Mouse (Mus musculus) liver, embryonic 14.5 days (tissue): ENCODE results near the gene BC055324.

ENCODE experiments used
- CTCF ChIP-seq: IDR thresholded peaks from 2 replicates; pipeline ENCODE4 v1.5.1; 2016; ENCODE audit warnings: antibody characterized with exemption, low read depth, control low read depth
- EP300 ChIP-seq: IDR thresholded peaks from 2 replicates; pipeline ENCODE4 v1.6.1; 2016; ENCODE audit warnings: antibody characterized with exemption, low read depth

DNA sequence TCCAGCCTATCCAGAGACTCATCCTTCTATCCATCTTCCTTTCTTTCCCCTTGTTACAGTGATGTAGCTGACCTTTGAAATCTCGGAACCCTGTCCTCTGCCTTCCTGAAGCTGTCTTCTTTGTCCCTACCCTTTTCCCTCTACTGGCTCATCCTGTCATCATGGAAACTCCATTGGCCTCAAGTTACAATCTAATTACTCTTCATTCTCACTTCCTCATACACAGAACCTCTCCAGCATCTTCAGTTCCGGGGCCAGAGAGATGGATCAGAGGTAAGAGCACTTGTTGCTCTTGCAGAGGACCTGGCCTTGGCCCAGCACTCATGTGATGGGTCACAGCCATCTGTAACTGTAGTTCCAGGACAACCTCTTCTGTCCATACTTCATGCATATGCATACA lies 94.4 kb downstream of the BC055324 start:
- no peak for TF ChIP-seq CTCF
- TF ChIP-seq EP300, result no peak
